Mouse (Mus musculus): ENCODE measurements around the gene Ice1. TPM values are rescaled to one million over a fixed set of nuclear protein-coding genes. Genes with fewer than 3 reads are reported as not detected.

Ice1 gene
- polyA plus RNA-seq (2015; fragmentation: Nextera tagmentation; extraction: Ambion mirVana) = 3.8 and 4.1 TPM in 2 replicates

DNA sequence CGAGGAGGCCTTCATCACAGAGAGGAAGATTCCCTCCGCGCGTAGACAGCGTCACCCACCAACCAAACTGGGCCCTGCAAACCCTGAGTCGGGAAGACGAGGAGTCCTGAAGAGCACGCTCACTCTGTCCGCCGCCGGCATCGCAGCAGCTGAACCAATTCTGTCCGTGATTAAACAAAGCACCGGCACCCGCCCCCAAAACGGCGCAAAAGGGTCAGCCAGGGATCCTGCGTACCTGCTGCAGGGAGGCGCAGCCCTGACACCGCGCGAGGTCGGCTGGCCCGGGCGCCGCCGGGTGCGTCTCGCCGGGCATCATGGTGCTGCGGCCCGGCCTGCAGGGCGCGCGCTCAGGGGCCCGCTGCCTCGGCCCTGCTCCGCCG lies at the start of gene Ice1:
TSS of gene Ice1 (minus strand) at position 353 of the 380 bp plus-strand sequence.
- Histone ChIP-seq H3K4me1 (replicated peaks) (peaks cover 39% of the 10 kb centered on the region), H3K27ac (replicated peaks) (peak within 1 kb of the TSS; percentile 84), H3K4me3 (replicated peaks) (peak within 1 kb of the TSS; percentile 86), H3K36me3 (replicated peaks) (no peaks in the 10 kb centered on the region), H3K27me3 (no peaks in the 10 kb centered on the region), H3K4me2 (peak within 1 kb of the TSS; percentile 89), H3K9me3 (replicated peaks) (no peaks in the 10 kb centered on the region), H3K9ac (peak within 1 kb of the TSS; percentile 77)
- under 1% methylated on average over 39 of the region's 39 CpGs for WGBS (ENCODE audit: insufficient replicate concordance)
- peak; percentile 64 for ATAC-seq (ENCODE audit: insufficient read depth)

- H3K27ac ChIP-seq (replicated peaks) = no peak overlapping the region
- no peaks in the 10 kb centered on the region for H3K27me3 ChIP-seq
- H3K9ac ChIP-seq = no peak overlapping the region
- H3K9me3 ChIP-seq (replicated peaks) = no peaks in the 10 kb centered on the region
- 65% methylated on average over 5 of the region's 5 CpGs for WGBS (ENCODE audit: insufficient replicate concordance)
- H3K36me3 ChIP-seq (replicated peaks) = no peaks in the 10 kb centered on the region
- H3K4me2 ChIP-seq = no peak overlapping the region
- no peak for ATAC-seq (ENCODE audit: insufficient read depth)
- H3K4me1 ChIP-seq (replicated peaks) = no peaks in the 10 kb centered on the region
- H3K4me3 ChIP-seq (replicated peaks) = no peak overlapping the region
Observed at GRCm38 (mm10) chr13:70685825-70686224, 48.4 kb upstream of the Ice1 start.

GRCm38 (mm10) chr13:70684976-70685609 lies 47.7 kb upstream of the Ice1 start:
- Histone ChIP-seq H3K9ac (no peak overlapping the region), H3K4me1 (replicated peaks) (no peaks in the 10 kb centered on the region), H3K4me2 (no peak overlapping the region), H3K27me3 (no peaks in the 10 kb centered on the region), H3K27ac (replicated peaks) (no peak overlapping the region), H3K36me3 (replicated peaks) (no peaks in the 10 kb centered on the region), H3K4me3 (replicated peaks) (no peak overlapping the region), H3K9me3 (replicated peaks) (no peaks in the 10 kb centered on the region)
- ATAC-seq (ENCODE audit: insufficient read depth) = no peak
- WGBS (ENCODE audit: insufficient replicate concordance) = 68% methylated on average over 7 of the region's 7 CpGs

- no peaks in the 10 kb centered on the region for H3K27me3 ChIP-seq
- H3K4me1 ChIP-seq (replicated peaks) = no peaks in the 10 kb centered on the region
- H3K9ac ChIP-seq = no peak overlapping the region
- H3K36me3 ChIP-seq (replicated peaks) = no peaks in the 10 kb centered on the region
- WGBS (ENCODE audit: insufficient replicate concordance) = 65% methylated on average over 7 of the region's 7 CpGs
- H3K4me3 ChIP-seq (replicated peaks) = no peak overlapping the region
- H3K4me2 ChIP-seq = no peak overlapping the region
- ATAC-seq (ENCODE audit: insufficient read depth) = no peak
- no peaks in the 10 kb centered on the region for H3K9me3 ChIP-seq (replicated peaks)
- no peak overlapping the region for H3K27ac ChIP-seq (replicated peaks)
Observed at GRCm38 (mm10) chr13:70681411-70682183, 44.2 kb upstream of the Ice1 start.

GRCm38 (mm10) chr13:70680316-70680715 lies 42.9 kb upstream of the Ice1 start:
- H3K36me3 ChIP-seq (replicated peaks) = no peaks in the 10 kb centered on the region
- H3K9ac ChIP-seq = no peak overlapping the region
- no peaks in the 10 kb centered on the region for H3K9me3 ChIP-seq (replicated peaks)
- H3K4me3 ChIP-seq (replicated peaks) = no peak overlapping the region
- ATAC-seq (ENCODE audit: insufficient read depth) = no peak
- 64% methylated on average over 3 of the region's 3 CpGs for WGBS (ENCODE audit: insufficient replicate concordance)
- H3K27me3 ChIP-seq = no peaks in the 10 kb centered on the region
- H3K27ac ChIP-seq (replicated peaks) = no peak overlapping the region
- no peak overlapping the region for H3K4me2 ChIP-seq
- no peaks in the 10 kb centered on the region for H3K4me1 ChIP-seq (replicated peaks)

DNA sequence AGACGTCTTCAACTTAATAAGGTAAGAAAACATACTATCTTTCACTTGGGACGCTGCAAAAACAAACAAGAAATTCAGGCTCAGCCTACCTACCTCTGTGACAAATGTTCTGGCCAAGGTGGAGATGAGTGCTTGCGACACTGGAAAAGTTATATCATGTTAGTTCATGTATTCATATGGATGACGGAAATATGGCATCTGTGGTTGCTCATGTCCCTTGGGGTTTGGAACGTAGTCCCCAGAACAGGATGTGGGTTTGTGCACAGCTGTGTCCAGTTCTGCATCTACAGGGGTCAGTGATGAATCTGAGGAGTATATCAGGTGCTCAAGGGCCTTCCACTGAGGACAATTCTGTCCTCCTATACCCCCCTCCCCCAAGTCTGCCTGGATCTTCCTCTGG lies 40.3 kb upstream of the Ice1 start:
- no peak for ATAC-seq (ENCODE audit: insufficient read depth)
- H3K4me1 ChIP-seq (replicated peaks) = no peaks in the 10 kb centered on the region
- no peaks in the 10 kb centered on the region for H3K36me3 ChIP-seq (replicated peaks)

DNA sequence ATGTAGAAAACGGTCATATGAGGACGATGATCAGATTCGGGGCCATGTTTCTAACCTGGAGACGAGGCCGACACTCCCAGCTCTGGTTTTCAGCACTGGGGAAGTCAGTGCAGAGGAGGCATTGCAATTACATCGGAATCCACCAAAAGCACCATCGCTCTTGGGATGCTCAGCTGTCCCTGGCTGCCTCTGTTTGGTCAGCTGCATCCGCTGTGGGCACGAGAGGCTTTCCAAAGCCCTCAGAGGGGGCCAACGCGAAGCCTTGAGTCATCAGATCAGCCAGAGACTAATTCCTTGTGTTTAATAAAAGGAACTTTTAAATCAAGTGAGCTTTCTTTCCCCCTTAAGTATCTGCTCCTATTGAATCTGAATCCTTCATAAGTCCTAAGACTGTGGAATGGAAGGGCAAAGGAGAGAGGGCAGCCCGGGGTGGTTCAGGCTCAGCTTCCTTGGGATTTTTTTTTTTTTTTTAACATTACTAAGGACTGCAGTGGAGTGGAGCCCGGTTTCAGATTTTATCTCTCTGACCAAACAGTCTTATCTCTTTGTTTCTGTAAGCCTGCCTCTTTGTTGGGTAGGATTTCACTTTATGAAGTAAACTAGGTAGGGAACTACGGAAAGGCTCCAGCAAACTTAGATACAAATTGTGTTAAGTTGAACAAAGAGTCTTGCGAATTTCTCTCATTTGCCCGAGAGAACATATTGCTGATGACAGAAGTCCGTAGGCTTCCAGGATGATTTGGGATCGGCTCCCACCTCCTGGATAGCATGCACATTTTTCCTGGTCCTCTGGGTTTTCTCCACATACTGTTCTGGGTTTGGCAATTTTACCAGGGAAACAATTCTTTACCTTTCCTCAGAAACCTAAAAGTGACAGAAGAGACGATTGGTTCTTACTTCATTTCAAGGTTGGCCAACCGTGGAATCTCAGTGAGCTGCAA lies 39.1 kb upstream of the Ice1 start:
- no peak overlapping the region for H3K27ac ChIP-seq (replicated peaks)
- no peaks in the 10 kb centered on the region for H3K36me3 ChIP-seq (replicated peaks)
- ATAC-seq (ENCODE audit: insufficient read depth) = no peak
- no peak overlapping the region for H3K4me2 ChIP-seq
- no peak overlapping the region for H3K9ac ChIP-seq
- H3K4me1 ChIP-seq (replicated peaks) = no peaks in the 10 kb centered on the region
- H3K4me3 ChIP-seq (replicated peaks) = no peak overlapping the region
- no peaks in the 10 kb centered on the region for H3K9me3 ChIP-seq (replicated peaks)
- no peaks in the 10 kb centered on the region for H3K27me3 ChIP-seq
- 51% methylated on average over 20 of the region's 20 CpGs for WGBS (ENCODE audit: insufficient replicate concordance)

More for the DNA sequence above, 40.3 kb upstream of the Ice1 start:
- Histone ChIP-seq H3K4me3 (replicated peaks) (no peak overlapping the region), H3K27ac (replicated peaks) (no peak overlapping the region), H3K4me2 (no peak overlapping the region), H3K27me3 (no peaks in the 10 kb centered on the region), H3K9me3 (replicated peaks) (no peaks in the 10 kb centered on the region), H3K9ac (no peak overlapping the region)
- WGBS (ENCODE audit: insufficient replicate concordance) = 56% methylated on average over 5 of the region's 5 CpGs

GRCm38 (mm10) chr13:70674998-70675397 lies 37.6 kb upstream of the Ice1 start:
- ATAC-seq (ENCODE audit: insufficient read depth) = no peak
- Histone ChIP-seq H3K9ac (no peak overlapping the region), H3K27me3 (no peaks in the 10 kb centered on the region), H3K36me3 (replicated peaks) (no peaks in the 10 kb centered on the region), H3K4me2 (no peak overlapping the region), H3K27ac (replicated peaks) (no peak overlapping the region), H3K4me3 (replicated peaks) (no peak overlapping the region), H3K4me1 (replicated peaks) (no peaks in the 10 kb centered on the region), H3K9me3 (replicated peaks) (no peaks in the 10 kb centered on the region)
- 78% methylated on average over 10 of the region's 10 CpGs for WGBS (ENCODE audit: insufficient replicate concordance)

DNA sequence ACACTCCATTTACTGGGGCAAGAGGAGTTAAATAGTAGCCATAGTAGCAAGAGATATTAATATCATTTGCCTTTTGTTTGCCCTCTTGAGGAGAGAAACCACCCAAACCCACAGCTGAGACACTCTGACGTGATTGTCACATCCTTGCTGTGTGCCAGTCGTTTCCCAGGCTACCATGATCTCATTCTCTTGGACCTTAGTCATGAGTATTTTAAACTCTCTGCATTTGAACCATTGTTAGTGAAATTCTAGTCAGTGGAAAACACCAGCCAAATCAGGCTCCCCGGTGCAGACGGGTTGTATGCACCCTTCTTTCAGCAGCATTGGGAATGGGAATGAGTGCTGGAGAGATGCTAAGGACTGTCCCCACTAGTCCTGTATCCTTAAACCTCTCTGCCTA lies 32.6 kb upstream of the Ice1 start:
- H3K9ac ChIP-seq = no peak overlapping the region
- WGBS (ENCODE audit: insufficient replicate concordance) = 62% methylated on average over 4 of the region's 4 CpGs
- H3K27me3 ChIP-seq = no peaks in the 10 kb centered on the region
- no peaks in the 10 kb centered on the region for H3K9me3 ChIP-seq (replicated peaks)
- H3K4me3 ChIP-seq (replicated peaks) = no peak overlapping the region
- no peak for ATAC-seq (ENCODE audit: insufficient read depth)
- H3K27ac ChIP-seq (replicated peaks) = no peak overlapping the region
- no peak overlapping the region for H3K4me2 ChIP-seq
- no peaks in the 10 kb centered on the region for H3K36me3 ChIP-seq (replicated peaks)
- no peaks in the 10 kb centered on the region for H3K4me1 ChIP-seq (replicated peaks)

DNA sequence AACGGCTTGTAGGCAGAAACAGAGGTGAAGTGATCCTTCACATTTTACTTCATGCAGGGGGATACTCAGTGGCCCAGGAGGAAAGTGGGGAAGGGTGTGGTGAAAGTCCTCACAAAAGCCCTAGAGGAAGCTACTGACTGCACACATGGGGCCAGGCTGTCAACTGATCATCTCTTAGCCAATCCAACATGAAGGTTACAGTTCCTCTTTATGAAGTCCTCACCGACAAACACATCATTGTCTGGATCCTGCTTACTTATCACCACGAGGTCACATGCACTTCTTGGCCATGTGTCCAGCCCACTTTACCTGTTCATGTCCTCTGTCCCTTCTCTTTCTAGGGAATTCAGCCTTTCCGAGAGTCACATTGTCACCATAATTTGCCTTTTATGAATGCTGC lies 22.3 kb upstream of the Ice1 start:
- Histone ChIP-seq H3K9ac (no peak overlapping the region), H3K4me2 (no peak overlapping the region), H3K27me3 (no peaks in the 10 kb centered on the region), H3K36me3 (replicated peaks) (no peaks in the 10 kb centered on the region), H3K27ac (replicated peaks) (no peak overlapping the region), H3K9me3 (replicated peaks) (no peaks in the 10 kb centered on the region), H3K4me3 (replicated peaks) (no peak overlapping the region), H3K4me1 (replicated peaks) (no peaks in the 10 kb centered on the region)
- WGBS (ENCODE audit: insufficient replicate concordance) = 35% methylated on average over 4 of the region's 4 CpGs
- ATAC-seq (ENCODE audit: insufficient read depth) = no peak

GRCm38 (mm10) chr13:70656741-70657140 lies 19.3 kb upstream of the Ice1 start:
- 58% methylated on average over 4 of the region's 4 CpGs for WGBS (ENCODE audit: insufficient replicate concordance)
- no peaks in the 10 kb centered on the region for H3K27me3 ChIP-seq

More at GRCm38 (mm10) chr13:70656741-70657140, 19.3 kb upstream of the Ice1 start:
- Histone ChIP-seq H3K9ac (no peak overlapping the region), H3K4me1 (replicated peaks) (no peaks in the 10 kb centered on the region), H3K36me3 (replicated peaks) (no peaks in the 10 kb centered on the region), H3K4me2 (no peak overlapping the region), H3K9me3 (replicated peaks) (no peaks in the 10 kb centered on the region), H3K27ac (replicated peaks) (no peak overlapping the region), H3K4me3 (replicated peaks) (no peak overlapping the region)
- no peak for ATAC-seq (ENCODE audit: insufficient read depth)

Data from liver, embryonic 15.5 days (tissue).